Mouse (Mus musculus) frontal cortex, postnatal 14 days (tissue): ENCODE data around the gene Pmepa1.
A peak's percentile ranks its signal among the peaks of the same experiment; 100 is the strongest.

Source experiments
- DNase-seq, 2 experiments: peaks; one replicate each; pipeline ENCODE4 v3.0.0; 2022; ENCODE audit warnings: low spot score in 2 of 2

Pmepa1 gene

DNA sequence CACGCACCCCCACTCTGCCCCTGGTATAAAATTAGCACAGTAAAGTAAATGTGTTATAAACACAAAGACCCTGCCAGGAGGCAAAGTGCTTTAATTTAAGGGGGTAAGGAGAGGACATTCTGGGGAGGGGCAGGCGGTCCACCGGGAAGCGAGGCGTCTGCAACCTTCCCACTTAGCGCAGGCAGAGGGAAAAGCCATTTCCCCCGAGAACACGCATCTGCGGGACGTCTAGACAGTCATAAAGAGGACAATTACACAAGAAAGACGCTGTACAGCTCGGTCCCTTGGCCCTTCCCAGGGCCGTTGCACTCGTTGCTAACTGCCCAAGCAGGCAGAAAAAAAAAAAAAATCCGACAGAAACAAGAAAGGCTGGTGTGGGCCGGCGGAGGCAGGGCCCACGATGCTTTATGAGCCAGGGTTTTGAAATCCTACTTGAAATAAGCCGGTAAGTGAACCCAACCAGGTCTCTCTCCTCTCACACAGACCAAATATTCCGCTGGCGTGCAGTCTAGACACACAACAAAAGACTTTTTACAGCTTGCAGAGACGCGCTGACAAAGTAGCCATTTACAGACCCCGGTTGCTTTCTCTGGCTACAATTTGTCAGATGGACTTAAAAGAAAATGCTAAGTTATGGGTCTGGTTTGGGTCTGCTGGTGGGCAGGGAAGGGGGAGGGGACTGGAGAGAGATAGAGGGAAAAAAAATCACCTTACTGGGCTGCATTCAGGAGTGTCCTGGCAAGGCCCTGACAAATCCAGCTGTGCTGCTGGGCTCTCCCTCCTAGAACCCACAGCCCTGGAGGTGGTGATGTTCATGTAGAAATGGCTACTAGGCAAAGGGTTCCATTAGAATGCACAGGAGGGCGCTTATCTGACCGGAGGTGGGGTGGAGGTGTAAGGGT, 22.3 kb downstream of the Pmepa1 start:
- no peak for DNase-seq

DNA sequence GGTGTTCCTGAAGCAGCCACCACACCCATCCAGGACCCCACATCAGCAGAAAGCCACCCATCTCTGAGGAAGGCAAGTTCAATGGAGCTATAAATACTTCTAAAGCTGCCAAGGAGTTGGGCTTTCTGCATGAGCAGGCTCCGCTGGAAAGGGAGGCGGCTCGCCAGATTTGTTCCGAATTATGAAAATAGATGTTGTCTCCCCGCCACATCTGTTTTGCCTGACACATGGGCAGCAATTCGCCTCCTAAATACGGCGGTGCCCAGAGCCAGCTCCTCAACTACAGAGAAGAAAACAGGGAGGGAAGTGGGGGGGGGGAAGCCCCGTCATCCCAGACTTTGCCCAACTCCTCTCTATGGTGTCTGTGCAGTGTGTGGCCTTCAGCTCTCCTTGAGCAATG, 24.7 kb downstream of the Pmepa1 start:
- DNase-seq: peak in 1 of 2 experiments; percentile 44

GRCm38 (mm10) chr2:173251133-173251532, 25.2 kb downstream of the Pmepa1 start:
- DNase-seq: no peak

DNA sequence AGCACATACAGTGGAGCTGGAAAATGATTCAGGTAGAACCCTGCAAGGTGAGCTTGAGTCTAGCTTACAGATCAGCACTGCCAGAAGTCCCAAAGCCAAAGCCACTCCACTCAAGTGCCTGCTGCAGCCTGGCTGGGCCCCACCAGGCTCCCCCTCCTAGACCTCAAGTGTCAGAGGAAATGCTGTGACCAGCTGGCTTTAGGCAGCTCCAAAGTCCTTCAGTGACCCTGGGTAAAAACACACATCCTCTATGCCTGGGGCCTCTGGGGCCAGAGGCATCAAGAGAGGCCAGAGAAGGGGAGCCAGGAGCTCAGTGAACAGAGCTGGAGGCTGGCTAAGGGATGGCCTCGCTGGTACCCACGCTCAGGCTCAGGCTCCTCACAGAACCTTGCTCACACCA, 25.9 kb downstream of the Pmepa1 start:
- DNase-seq: no peak

DNA sequence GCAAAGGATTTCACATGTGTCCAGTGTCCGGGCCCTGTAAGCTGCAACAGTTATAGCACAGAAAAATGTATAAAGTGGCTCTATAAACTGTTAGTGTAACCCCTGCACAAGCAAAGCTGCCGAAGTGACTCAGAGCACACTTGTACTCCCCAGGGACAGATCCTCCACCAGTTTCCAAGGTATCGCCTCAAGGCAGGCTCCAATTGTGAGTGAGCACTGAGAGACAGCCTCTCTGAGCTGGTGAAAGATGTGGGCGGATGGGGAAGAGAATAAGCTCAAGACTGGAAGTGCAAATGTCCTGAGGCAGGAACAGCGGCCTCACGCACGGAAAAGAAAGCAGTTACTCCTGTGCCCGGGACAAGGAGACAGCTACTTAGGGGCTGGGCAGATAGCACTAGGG, 26.4 kb downstream of the Pmepa1 start:
- DNase-seq: no peak

DNA sequence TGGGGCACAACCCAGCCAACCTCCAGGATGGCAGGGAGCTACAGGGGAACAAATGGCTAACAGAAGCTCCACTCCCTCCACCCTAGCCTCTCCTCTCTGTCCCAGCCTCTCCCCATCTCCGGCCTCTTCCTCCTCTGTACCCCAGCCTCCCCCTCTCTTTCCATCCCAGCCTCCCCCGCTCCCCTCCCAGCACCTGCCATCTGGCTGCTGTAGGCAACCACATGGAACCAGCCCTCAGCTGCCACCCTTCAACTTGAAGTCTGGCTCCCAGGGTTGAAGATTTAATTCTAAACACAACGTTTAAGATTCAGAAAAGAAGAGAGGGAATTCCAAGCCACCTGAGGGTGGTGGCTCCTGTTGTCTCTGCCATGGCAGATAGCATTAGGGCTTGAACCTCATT, 26.9 kb downstream of the Pmepa1 start:
- no peak for DNase-seq

- no peak for DNase-seq
These were observed 27.5 kb downstream of the Pmepa1 start for GRCm38 (mm10) chr2:173248822-173249221.

GRCm38 (mm10) chr2:173247911-173248310, 28.4 kb downstream of the Pmepa1 start:
- DNase-seq: no peak

DNA sequence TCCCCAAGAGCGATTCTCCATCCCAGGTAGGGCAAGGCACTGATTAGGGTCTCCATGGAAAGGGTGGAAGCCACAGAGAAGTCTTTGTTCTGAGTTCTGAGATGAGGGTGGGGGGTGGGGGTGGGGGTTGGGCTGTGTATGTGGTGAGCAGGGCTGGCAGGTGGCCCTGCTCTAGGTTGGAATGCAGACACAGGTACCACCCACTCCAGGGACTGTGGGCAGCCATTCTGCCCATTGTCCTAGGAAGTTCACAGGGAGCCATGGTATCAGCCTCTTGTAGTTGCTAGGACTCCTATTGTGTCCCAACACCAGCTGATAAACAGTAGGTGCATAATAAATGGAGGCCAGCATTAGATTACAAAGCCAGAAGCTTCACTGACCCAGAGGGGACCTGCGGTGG, 29.1 kb downstream of the Pmepa1 start:
- no peak for DNase-seq

GRCm38 (mm10) chr2:173246688-173247087, 29.6 kb downstream of the Pmepa1 start:
- DNase-seq: no peak

GRCm38 (mm10) chr2:173245258-173245657, 31.1 kb downstream of the Pmepa1 start:
- DNase-seq: no peak

DNA sequence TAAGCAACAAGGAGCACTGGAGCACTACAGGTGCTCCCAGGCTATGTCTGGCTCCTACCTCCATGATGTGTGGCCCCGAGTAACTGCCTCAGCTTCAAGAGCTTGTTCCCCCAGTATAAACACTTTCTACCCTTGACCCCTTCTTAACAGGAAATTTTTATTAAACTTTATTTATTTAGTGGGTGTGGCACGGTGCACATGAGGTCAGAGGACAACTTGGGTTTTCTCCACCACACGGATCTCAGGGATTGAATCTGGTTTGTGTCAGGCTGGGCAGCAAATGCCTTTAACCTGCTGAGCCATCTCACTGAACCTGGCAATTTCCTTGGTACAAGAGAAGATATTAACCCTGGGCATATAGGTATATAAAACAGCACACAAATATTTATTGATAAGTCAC, 32.2 kb downstream of the Pmepa1 start:
- DNase-seq: no peak

GRCm38 (mm10) chr2:173243616-173244015, 32.7 kb downstream of the Pmepa1 start:
- no peak for DNase-seq

DNA sequence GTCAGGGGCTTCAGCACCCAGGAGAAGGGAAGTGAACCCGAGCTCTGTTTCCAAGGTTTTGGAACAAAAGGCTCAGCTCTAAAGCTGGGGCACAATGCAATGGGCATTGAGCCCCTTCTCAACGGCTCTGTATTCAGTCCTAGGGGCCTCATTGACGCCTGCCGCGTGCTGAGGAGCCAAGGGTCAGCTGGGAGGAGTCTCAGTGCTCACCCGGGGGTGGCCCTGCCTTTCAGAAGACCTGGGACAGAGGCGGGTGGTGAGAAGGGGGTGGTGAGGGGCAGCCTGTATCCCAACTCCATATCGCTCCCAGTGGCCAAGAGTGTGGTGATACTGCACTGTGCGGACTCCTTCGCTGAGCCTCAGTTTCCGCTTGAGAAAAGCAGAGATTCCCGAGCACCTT, 33.5 kb downstream of the Pmepa1 start:
- no peak for DNase-seq

GRCm38 (mm10) chr2:173240738-173241137, 35.6 kb downstream of the Pmepa1 start:
- no peak for DNase-seq

GRCm38 (mm10) chr2:173238522-173238921, 37.8 kb downstream of the Pmepa1 start:
- DNase-seq: no peak

DNA sequence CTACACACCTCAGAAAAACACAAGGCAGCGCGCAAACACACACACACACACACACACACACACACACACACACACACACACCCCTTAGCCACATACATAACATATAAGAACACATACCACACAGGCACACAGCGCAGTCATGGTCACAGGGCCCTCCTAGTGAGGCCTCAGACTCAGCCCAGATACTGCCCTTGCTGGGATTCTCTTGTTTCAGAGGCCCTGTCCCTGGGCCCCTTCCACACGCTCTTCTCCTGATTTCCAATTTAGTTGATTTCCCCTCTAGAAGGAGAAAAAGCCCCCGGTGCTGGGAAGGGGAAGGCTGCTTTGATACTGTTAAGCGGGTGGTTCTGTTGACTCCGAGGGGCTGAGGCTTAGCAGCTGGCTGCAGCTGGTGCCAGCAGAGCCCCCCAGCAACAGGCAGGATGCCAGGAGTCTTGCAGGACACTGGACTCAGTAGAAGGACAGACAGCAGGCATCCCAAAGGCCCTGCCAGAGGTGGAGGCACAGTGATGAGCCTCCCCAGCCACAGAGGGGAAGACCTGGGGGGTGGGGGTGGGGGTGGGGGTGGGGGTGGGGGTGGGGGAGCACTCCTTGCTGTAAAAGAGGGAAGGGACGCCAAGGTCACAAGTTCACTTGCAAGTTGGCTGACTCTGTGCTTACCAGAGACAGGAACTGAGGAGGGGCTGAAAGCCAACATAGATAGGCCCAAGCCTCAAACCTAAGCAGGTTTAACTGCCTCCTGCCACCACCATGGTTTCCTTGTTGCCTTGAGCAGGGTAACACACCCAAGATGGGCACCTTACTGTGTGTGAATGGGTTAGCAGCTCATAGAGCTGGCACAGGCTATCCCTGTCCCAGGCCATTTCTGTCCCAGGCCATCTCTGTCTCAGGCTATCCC, 40.6 kb downstream of the Pmepa1 start:
- no peak for DNase-seq

DNA sequence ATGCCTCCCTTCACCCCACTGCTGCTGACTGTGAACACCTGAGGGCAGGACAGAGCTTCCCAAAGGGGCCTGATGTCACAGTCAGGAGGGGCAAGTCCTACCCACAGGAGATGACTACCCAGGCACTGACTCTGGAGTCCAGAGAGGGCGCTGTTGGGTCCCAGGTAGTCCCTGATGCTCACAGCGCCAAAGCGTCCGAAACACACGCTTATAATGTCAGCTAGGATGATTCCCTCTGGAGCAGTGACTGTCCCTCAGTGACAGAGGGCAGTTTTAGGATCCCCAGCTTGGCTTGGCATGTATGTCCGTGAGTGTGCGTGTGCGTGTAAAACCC, 43.6 kb downstream of the Pmepa1 start:
- peak in 1 of 2 experiments; percentile 10 for DNase-seq

- DNase-seq: peak in 1 of 2 experiments; percentile 11
These were observed 44.1 kb downstream of the Pmepa1 start for GRCm38 (mm10) chr2:173232065-173232765.

- DNase-seq: peak; percentile 81 to 94
These were observed 46.6 kb downstream of the Pmepa1 start for GRCm38 (mm10) chr2:173229578-173230224.

GRCm38 (mm10) chr2:173228567-173228966, 47.8 kb downstream of the Pmepa1 start:
- no peak for DNase-seq

- no peak for DNase-seq
These were observed 49.5 kb downstream of the Pmepa1 start for GRCm38 (mm10) chr2:173226792-173227191.
